Mouse (Mus musculus): ENCODE measurements at regions not wholly inside any gene's neighbourhood (a gene's known extent, or its start where the extent isn't known, plus 50 kb on each side); places are given as distances from the start of the nearest gene placed in this dataset.

DNA sequence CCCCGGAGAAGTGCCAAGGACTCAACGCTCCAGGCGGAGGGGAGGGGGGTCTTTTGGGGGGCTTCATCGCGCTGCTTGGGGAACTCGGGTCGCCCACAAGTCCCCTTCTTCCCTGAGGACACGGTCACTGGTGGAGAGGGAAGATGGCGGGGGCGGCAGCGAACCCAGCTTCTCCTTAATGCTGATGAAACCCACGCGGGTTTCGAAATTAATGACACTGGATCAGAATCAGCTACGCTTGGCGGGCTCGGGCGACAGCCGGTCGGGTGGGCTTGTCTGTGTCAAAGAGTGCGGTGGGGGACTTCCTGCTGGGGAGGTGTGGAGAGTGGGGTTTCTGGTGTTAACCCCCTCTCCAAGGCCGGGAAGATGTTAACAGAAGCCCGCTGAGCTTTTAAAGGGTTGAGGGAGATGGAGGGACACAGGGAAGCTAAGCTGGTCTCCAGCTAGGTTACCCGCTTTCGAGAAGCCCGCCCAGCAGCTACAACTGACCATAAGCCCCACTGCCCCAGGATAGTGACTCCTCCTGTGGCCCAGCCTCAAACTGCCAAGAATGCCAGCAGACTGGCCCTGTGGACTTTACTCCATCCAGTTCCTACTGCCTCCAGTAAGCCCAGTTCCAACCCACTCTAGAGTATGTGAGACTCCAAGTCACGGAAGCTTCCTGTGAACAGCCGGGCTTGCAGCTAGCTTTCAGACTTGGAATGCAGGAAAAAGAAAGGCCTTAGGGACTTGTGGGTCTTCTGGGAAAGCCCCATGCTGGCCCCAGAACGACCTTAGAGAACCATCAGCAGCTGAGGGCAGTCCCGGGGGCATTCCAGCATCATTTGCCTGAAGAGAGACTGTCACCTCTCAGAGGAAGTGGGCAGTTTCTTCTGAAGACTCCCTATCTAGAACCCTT, 337.7 kb downstream of the H2al1j start:
- ATAC-seq (ENCODE audit: insufficient read depth): peak; percentile 21; the same call in 1 of the 2 replicates
- no peak for DNase-seq (ENCODE audit: low read depth in 3 of 3, low spot score in 3 of 3)
- TF ChIP-seq EP300 (IDR thresholded peaks at IDR 0.05; ENCODE audit: low read depth) (no peak), CTCF (IDR thresholded peaks at IDR 0.05; ENCODE audit: low read depth) (no peak)

GRCm38 (mm10) chrX:11666517-11666916, 338.9 kb downstream of the H2al1j start:
- Histone ChIP-seq H3K9me3 (ENCODE audit: control insufficient read depth, low read length) (no peaks in the 10 kb centered on the region), H3K4me3 (ENCODE audit: insufficient read depth in 1 of 2, low read depth in 2 of 2, low read length in 2 of 2) (no peak overlapping the region), H3K27me3 (ENCODE audit: control insufficient read depth, insufficient read depth, low read length) (no peaks in the 10 kb centered on the region), H3K4me2 (ENCODE audit: low read depth) (no peak overlapping the region), H3K36me3 (replicated peaks; ENCODE audit: control insufficient read depth, insufficient read depth, low read depth) (no peaks in the 10 kb centered on the region), H3K4me1 (replicated peaks; ENCODE audit: control insufficient read depth in 2 of 2, insufficient read depth in 2 of 2, low read length in 1 of 2) (peaks cover 4 to 9% of the 10 kb centered on the region in 2 experiments; a peak in 3 of 4 replicates), H3K9ac (replicated peaks) (no peak overlapping the region), H3K27ac (no peak overlapping the region)
- ATAC-seq (ENCODE audit: insufficient read depth): no peak
- no peak for TF ChIP-seq EP300 (IDR thresholded peaks at IDR 0.05; ENCODE audit: low read depth)
- DNase-seq (ENCODE audit: low read depth in 3 of 3, low spot score in 3 of 3): no peak
- 25% methylated on average over 8 of the region's 15 CpGs for WGBS (ENCODE audit: insufficient replicate concordance)

More for the DNA sequence above, 337.7 kb downstream of the H2al1j start:
- Histone ChIP-seq H3K4me1 (replicated peaks; ENCODE audit: control insufficient read depth in 2 of 2, insufficient read depth in 2 of 2, low read length in 1 of 2) (peaks cover 4 to 9% of the 10 kb centered on the region in 2 experiments; a peak in 3 of 4 replicates), H3K27me3 (ENCODE audit: control insufficient read depth, insufficient read depth, low read length) (no peaks in the 10 kb centered on the region), H3K4me2 (ENCODE audit: low read depth) (peak overlapping the region; percentile 70), H3K9me3 (ENCODE audit: control insufficient read depth, low read length) (no peaks in the 10 kb centered on the region), H3K4me3 (ENCODE audit: insufficient read depth in 1 of 2, low read depth in 2 of 2, low read length in 2 of 2) (peak overlapping the region; percentile 68 to 72), H3K9ac (replicated peaks) (peak overlapping the region; percentile 65), H3K27ac (no peak overlapping the region), H3K36me3 (replicated peaks; ENCODE audit: control insufficient read depth, insufficient read depth, low read depth) (no peaks in the 10 kb centered on the region)
- WGBS (ENCODE audit: insufficient replicate concordance): 17% methylated on average over 30 of the region's 30 CpGs

- Histone ChIP-seq H3K4me3 (ENCODE audit: insufficient read depth in 1 of 2, low read depth in 2 of 2, low read length in 2 of 2) (no peak overlapping the region), H3K9ac (replicated peaks) (no peak overlapping the region), H3K4me2 (ENCODE audit: low read depth) (no peak overlapping the region), H3K27me3 (ENCODE audit: control insufficient read depth, insufficient read depth, low read length) (no peaks in the 10 kb centered on the region), H3K27ac (no peak overlapping the region), H3K36me3 (replicated peaks; ENCODE audit: control insufficient read depth, insufficient read depth, low read depth) (no peaks in the 10 kb centered on the region), H3K9me3 (ENCODE audit: control insufficient read depth, low read length) (no peaks in the 10 kb centered on the region), H3K4me1 (replicated peaks; ENCODE audit: control insufficient read depth in 2 of 2, insufficient read depth in 2 of 2, low read length in 1 of 2) (0 out of 4 replicates have a peak, but pooled peaks cover 0 to 2% of the 10 kb centered on the region in 2 experiments)
- ATAC-seq (ENCODE audit: insufficient read depth) (no peak), DNase-seq (ENCODE audit: low read depth in 3 of 3, low spot score in 3 of 3) (no peak)
- WGBS (ENCODE audit: insufficient replicate concordance): 11% methylated on average over 8 of the region's 8 CpGs
- TF ChIP-seq CTCF (IDR thresholded peaks at IDR 0.05; ENCODE audit: low read depth) (no peak), EP300 (IDR thresholded peaks at IDR 0.05; ENCODE audit: low read depth) (no peak)
Measured at GRCm38 (mm10) chrX:11671805-11672204, 344.2 kb downstream of the H2al1j start.

- no peak overlapping the region for H3K4me2 ChIP-seq (ENCODE audit: low read depth)
- no peaks in the 10 kb centered on the region for H3K27me3 ChIP-seq (ENCODE audit: control insufficient read depth, insufficient read depth, low read length)
- no peaks in the 10 kb centered on the region for H3K4me1 ChIP-seq (replicated peaks; ENCODE audit: control insufficient read depth in 2 of 2, insufficient read depth in 2 of 2, low read length in 1 of 2)
- no peak overlapping the region for H3K27ac ChIP-seq
- 37% methylated on average over 2 of the region's 2 CpGs for WGBS (ENCODE audit: insufficient replicate concordance)
- H3K36me3 ChIP-seq (replicated peaks; ENCODE audit: control insufficient read depth, insufficient read depth, low read depth): no peaks in the 10 kb centered on the region
- H3K9me3 ChIP-seq (ENCODE audit: control insufficient read depth, low read length): no peaks in the 10 kb centered on the region
- no peak overlapping the region for H3K9ac ChIP-seq (replicated peaks)
- ATAC-seq (ENCODE audit: insufficient read depth) (no peak), DNase-seq (ENCODE audit: low read depth in 3 of 3, low spot score in 3 of 3) (no peak)
- H3K4me3 ChIP-seq (ENCODE audit: insufficient read depth in 1 of 2, low read depth in 2 of 2, low read length in 2 of 2): no peak overlapping the region
- TF ChIP-seq EP300 (IDR thresholded peaks at IDR 0.05; ENCODE audit: low read depth) (no peak), CTCF (IDR thresholded peaks at IDR 0.05; ENCODE audit: low read depth) (no peak)
Measured at GRCm38 (mm10) chrX:11678086-11678485, 350.5 kb downstream of the H2al1j start.

DNA sequence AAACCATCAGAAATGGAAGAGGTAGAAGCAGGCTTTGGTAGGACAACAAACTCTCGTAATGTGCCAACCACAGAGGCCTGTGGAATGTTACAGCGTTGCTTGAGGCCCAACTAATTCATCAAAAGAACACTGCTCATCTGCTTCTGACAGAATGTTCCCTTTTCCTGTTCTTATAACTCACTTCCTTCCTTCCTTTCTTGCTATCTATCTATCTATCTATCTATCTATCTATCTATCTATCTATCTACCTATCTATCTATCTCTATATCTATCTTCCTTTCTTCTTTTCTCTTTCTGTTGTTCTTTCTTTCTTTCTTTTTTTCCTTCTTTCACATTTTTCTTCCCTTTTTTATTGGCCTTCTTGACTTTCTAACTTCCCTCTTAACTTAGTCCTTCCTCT, 353.7 kb downstream of the H2al1j start:
- no peaks in the 10 kb centered on the region for H3K27me3 ChIP-seq (ENCODE audit: control insufficient read depth, insufficient read depth, low read length)
- 42% methylated on average over 2 of the region's 2 CpGs for WGBS (ENCODE audit: insufficient replicate concordance)

More for the DNA sequence above, 353.7 kb downstream of the H2al1j start:
- Histone ChIP-seq H3K4me3 (ENCODE audit: insufficient read depth in 1 of 2, low read depth in 2 of 2, low read length in 2 of 2) (no peak overlapping the region), H3K4me2 (ENCODE audit: low read depth) (no peak overlapping the region), H3K9ac (replicated peaks) (no peak overlapping the region), H3K4me1 (replicated peaks; ENCODE audit: control insufficient read depth in 2 of 2, insufficient read depth in 2 of 2, low read length in 1 of 2) (no peaks in the 10 kb centered on the region), H3K9me3 (ENCODE audit: control insufficient read depth, low read length) (no peaks in the 10 kb centered on the region), H3K27ac (no peak overlapping the region), H3K36me3 (replicated peaks; ENCODE audit: control insufficient read depth, insufficient read depth, low read depth) (no peaks in the 10 kb centered on the region)
- ATAC-seq (ENCODE audit: insufficient read depth) (no peak), DNase-seq (ENCODE audit: low read depth in 3 of 3, low spot score in 3 of 3) (no peak)
- TF ChIP-seq EP300 (IDR thresholded peaks at IDR 0.05; ENCODE audit: low read depth): no peak
- no peak for TF ChIP-seq CTCF (IDR thresholded peaks at IDR 0.05; ENCODE audit: low read depth)

All from liver, embryonic 14.5 days (tissue).